Mouse (Mus musculus): Measurements from ENCODE around the gene Arhgef3. TPM values are rescaled to one million over a fixed set of nuclear protein-coding genes. Genes with fewer than 3 reads are reported as not detected.
"Not testable (repeated sequence)": the region's sequence is repeated elsewhere in the genome, so short reads cannot be mapped to it uniquely, and the experiment has no call there.

Arhgef3 gene
- total and polyA plus RNA-seq, 2 experiments from 2014 or later: 16.8 to 19.8 TPM

- Histone ChIP-seq H3K4me3 (ENCODE audit: low read length) (no peak overlapping the region), H3K36me3 (ENCODE audit: insufficient read depth, low read length) (no peaks in the 10 kb centered on the region), H3K4me2 (ENCODE audit: low read depth, low read length) (no peak overlapping the region), H3K27ac (no peak overlapping the region), H3K9me3 (ENCODE audit: low read length) (no peaks in the 10 kb centered on the region), H3K27me3 (ENCODE audit: insufficient read depth, low read length) (no peaks in the 10 kb centered on the region), H3K9ac (replicated peaks; ENCODE audit: low read length) (no peak overlapping the region), H3K4me1 (ENCODE audit: insufficient read depth, low read length) (no peaks in the 10 kb centered on the region)
- no peak for DNase-seq (ENCODE audit: low spot score)
- TF ChIP-seq CTCF (IDR thresholded peaks at IDR 0.05; ENCODE audit: low read depth): no peak
- no peak for ATAC-seq
- WGBS: 77% methylated on average over 5 of the region's 5 CpGs
These were observed 128.9 kb downstream of the Arhgef3 start for GRCm38 (mm10) chr14:27243585-27243984.

DNA sequence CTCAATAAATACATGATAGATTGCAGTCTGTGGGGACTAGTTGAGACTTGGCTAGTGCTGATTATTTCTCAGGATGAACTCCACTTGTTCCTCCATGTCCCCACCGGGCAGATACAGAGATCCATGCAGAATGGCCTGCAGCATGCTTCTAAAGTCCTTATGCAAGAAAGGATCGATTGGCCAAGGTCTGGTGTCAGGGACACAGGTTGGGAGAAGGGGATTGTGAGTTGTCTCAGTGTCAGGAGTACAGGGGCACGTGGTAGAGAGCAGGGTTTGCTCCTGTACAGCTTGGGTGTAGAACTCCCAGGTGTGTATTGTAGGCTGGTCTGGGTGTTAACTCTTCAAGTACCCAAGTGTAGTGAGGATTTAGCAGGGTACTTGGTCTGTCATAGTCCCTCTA is 130.2 kb downstream of the Arhgef3 start:
- TF ChIP-seq CTCF (IDR thresholded peaks at IDR 0.05; ENCODE audit: low read depth): no peak
- no peaks in the 10 kb centered on the region for H3K36me3 ChIP-seq (ENCODE audit: insufficient read depth, low read length)
- H3K27me3 ChIP-seq (ENCODE audit: insufficient read depth, low read length): no peaks in the 10 kb centered on the region
- no peak overlapping the region for H3K4me2 ChIP-seq (ENCODE audit: low read depth, low read length)
- H3K9me3 ChIP-seq (ENCODE audit: low read length): no peaks in the 10 kb centered on the region
- H3K4me1 ChIP-seq (ENCODE audit: insufficient read depth, low read length): no peaks in the 10 kb centered on the region
- 71% methylated on average over 3 of the region's 3 CpGs for WGBS
- no peak overlapping the region for H3K9ac ChIP-seq (replicated peaks; ENCODE audit: low read length)
- no peak for ATAC-seq
- H3K27ac ChIP-seq: no peak overlapping the region
- no peak for DNase-seq (ENCODE audit: low spot score)
- no peak overlapping the region for H3K4me3 ChIP-seq (ENCODE audit: low read length)

GRCm38 (mm10) chr14:27246424-27246823 is 131.7 kb downstream of the Arhgef3 start:
- Histone ChIP-seq H3K27ac (no peak overlapping the region), H3K4me1 (ENCODE audit: insufficient read depth, low read length) (no peaks in the 10 kb centered on the region), H3K36me3 (ENCODE audit: insufficient read depth, low read length) (no peaks in the 10 kb centered on the region), H3K9me3 (ENCODE audit: low read length) (no peaks in the 10 kb centered on the region), H3K27me3 (ENCODE audit: insufficient read depth, low read length) (no peaks in the 10 kb centered on the region), H3K4me2 (ENCODE audit: low read depth, low read length) (no peak overlapping the region), H3K9ac (replicated peaks; ENCODE audit: low read length) (no peak overlapping the region), H3K4me3 (ENCODE audit: low read length) (no peak overlapping the region)
- DNase-seq (ENCODE audit: low spot score) (no peak), ATAC-seq (no peak)
- no peak for TF ChIP-seq CTCF (IDR thresholded peaks at IDR 0.05; ENCODE audit: low read depth)
- 78% methylated on average over 5 of the region's 5 CpGs for WGBS

- not testable (repeated sequence) for H3K9me3 ChIP-seq (ENCODE audit: low read length); H3K4me2 ChIP-seq (ENCODE audit: low read depth, low read length); DNase-seq (ENCODE audit: low spot score); H3K9ac ChIP-seq (replicated peaks; ENCODE audit: low read length); H3K27ac ChIP-seq; H3K4me1 ChIP-seq (ENCODE audit: insufficient read depth, low read length); H3K4me3 ChIP-seq (ENCODE audit: low read length); ATAC-seq; H3K36me3 ChIP-seq (ENCODE audit: insufficient read depth, low read length); H3K27me3 ChIP-seq (ENCODE audit: insufficient read depth, low read length)
- 92% methylated on average over 10 of the region's 10 CpGs for WGBS
These were observed 132.2 kb downstream of the Arhgef3 start for GRCm38 (mm10) chr14:27246948-27247347.

- TF ChIP-seq CTCF (IDR thresholded peaks at IDR 0.05; ENCODE audit: low read depth): no peak
- 97% methylated on average over 1 of the region's 1 CpGs for WGBS
- H3K36me3 ChIP-seq (ENCODE audit: insufficient read depth, low read length): no peaks in the 10 kb centered on the region
These were observed 134.4 kb downstream of the Arhgef3 start for GRCm38 (mm10) chr14:27249121-27249520.

DNA sequence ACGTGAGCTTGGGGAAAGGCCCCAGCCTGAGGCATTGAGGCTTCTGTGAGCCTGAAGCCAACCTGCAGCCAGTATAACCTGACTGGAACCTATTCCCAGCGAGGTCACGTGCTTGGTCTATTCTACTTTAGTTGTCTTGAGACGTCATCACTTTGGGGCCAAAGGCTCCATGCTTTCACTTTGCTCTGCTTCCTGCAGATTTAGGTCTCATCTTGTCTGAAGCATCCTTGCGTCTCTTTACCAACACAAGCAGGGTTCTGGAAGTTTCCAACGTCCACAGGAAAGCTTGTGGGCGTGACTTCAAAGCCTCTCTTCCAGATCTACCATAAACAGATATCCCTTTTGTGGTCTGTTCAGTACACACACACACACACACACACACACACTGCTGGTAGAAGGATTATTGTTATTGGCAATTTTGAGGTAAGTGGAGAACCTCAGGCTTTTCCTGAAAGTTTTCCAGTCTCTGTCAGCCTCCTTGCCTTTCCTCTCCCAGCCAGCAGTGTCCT is 135.6 kb downstream of the Arhgef3 start:
- DNase-seq (ENCODE audit: low spot score) (no peak), ATAC-seq (no peak)
- 90% methylated on average over 7 of the region's 7 CpGs for WGBS
- H3K27ac ChIP-seq: no peak overlapping the region
- no peak for TF ChIP-seq CTCF (IDR thresholded peaks at IDR 0.05; ENCODE audit: low read depth)
- H3K9ac ChIP-seq (replicated peaks; ENCODE audit: low read length): no peak overlapping the region
- H3K4me2 ChIP-seq (ENCODE audit: low read depth, low read length): no peak overlapping the region
- no peaks in the 10 kb centered on the region for H3K27me3 ChIP-seq (ENCODE audit: insufficient read depth, low read length)
- H3K4me1 ChIP-seq (ENCODE audit: insufficient read depth, low read length): no peaks in the 10 kb centered on the region
- H3K4me3 ChIP-seq (ENCODE audit: low read length): no peak overlapping the region
- no peaks in the 10 kb centered on the region for H3K9me3 ChIP-seq (ENCODE audit: low read length)
- H3K36me3 ChIP-seq (ENCODE audit: insufficient read depth, low read length): no peaks in the 10 kb centered on the region

More at GRCm38 (mm10) chr14:27249121-27249520, 134.4 kb downstream of the Arhgef3 start:
- Histone ChIP-seq H3K4me2 (ENCODE audit: low read depth, low read length) (no peak overlapping the region), H3K27ac (no peak overlapping the region), H3K9me3 (ENCODE audit: low read length) (no peaks in the 10 kb centered on the region), H3K4me1 (ENCODE audit: insufficient read depth, low read length) (no peaks in the 10 kb centered on the region), H3K4me3 (ENCODE audit: low read length) (no peak overlapping the region), H3K9ac (replicated peaks; ENCODE audit: low read length) (no peak overlapping the region), H3K27me3 (ENCODE audit: insufficient read depth, low read length) (no peaks in the 10 kb centered on the region)
- DNase-seq (ENCODE audit: low spot score): no peak
- no peak for ATAC-seq

- peak; percentile 27; the same call in 1 of the 2 replicates for TF ChIP-seq CTCF (IDR thresholded peaks at IDR 0.05; ENCODE audit: low read depth)
- WGBS: 81% methylated on average over 5 of the region's 5 CpGs
- H3K9me3 ChIP-seq (ENCODE audit: low read length): no peaks in the 10 kb centered on the region
These were observed 138.7 kb downstream of the Arhgef3 start for GRCm38 (mm10) chr14:27253391-27253790.

More at GRCm38 (mm10) chr14:27253391-27253790, 138.7 kb downstream of the Arhgef3 start:
- H3K9ac ChIP-seq (replicated peaks; ENCODE audit: low read length): no peak overlapping the region
- no peak for DNase-seq (ENCODE audit: low spot score)
- ATAC-seq: no peak
- no peaks in the 10 kb centered on the region for H3K27me3 ChIP-seq (ENCODE audit: insufficient read depth, low read length)
- no peak overlapping the region for H3K4me2 ChIP-seq (ENCODE audit: low read depth, low read length)
- no peak overlapping the region for H3K4me3 ChIP-seq (ENCODE audit: low read length)
- H3K36me3 ChIP-seq (ENCODE audit: insufficient read depth, low read length): no peaks in the 10 kb centered on the region
- H3K4me1 ChIP-seq (ENCODE audit: insufficient read depth, low read length): no peaks in the 10 kb centered on the region
- no peak overlapping the region for H3K27ac ChIP-seq

All from hindbrain, postnatal 0 days (tissue).